Mouse (Mus musculus): ENCODE data around the gene Tmem165.

The Tmem165 gene

GRCm38 (mm10) chr5:76183750-76184261, at the start of gene Tmem165:
Gene Tmem165, plus strand, starts transcription at chr5:76183880.
- peak; percentile 90 for DNase-seq (ENCODE audit: low spot score)

- DNase-seq (ENCODE audit: low spot score): no peak
These were observed 48.0 kb upstream of the Tmem165 start for GRCm38 (mm10) chr5:76135644-76136043.

- no peak for DNase-seq (ENCODE audit: low spot score)
These were observed 47.4 kb upstream of the Tmem165 start for GRCm38 (mm10) chr5:76136271-76136670.

- DNase-seq (ENCODE audit: low spot score): no peak
These were observed 46.1 kb upstream of the Tmem165 start for GRCm38 (mm10) chr5:76137586-76137985.

- no peak for DNase-seq (ENCODE audit: low spot score)
These were observed 45.6 kb upstream of the Tmem165 start for GRCm38 (mm10) chr5:76138071-76138470.

- no peak for DNase-seq (ENCODE audit: low spot score)
These were observed 45.2 kb upstream of the Tmem165 start for GRCm38 (mm10) chr5:76138512-76138911.

GRCm38 (mm10) chr5:76139171-76139671, 44.5 kb upstream of the Tmem165 start:
- no peak for DNase-seq (ENCODE audit: low spot score)

- DNase-seq (ENCODE audit: low spot score): peak; percentile 94
These were observed 43.6 kb upstream of the Tmem165 start, which contains the start of gene Srd5a3 for GRCm38 (mm10) chr5:76139808-76140729. Gene Srd5a3, plus strand, starts transcription at chr5:76140271.

- no peak for DNase-seq (ENCODE audit: low spot score)
These were observed 43.0 kb upstream of the Tmem165 start for GRCm38 (mm10) chr5:76140730-76141066.

- no peak for DNase-seq (ENCODE audit: low spot score)
These were observed 40.3 kb upstream of the Tmem165 start for GRCm38 (mm10) chr5:76143356-76143755.

GRCm38 (mm10) chr5:76146401-76146800, 37.3 kb upstream of the Tmem165 start:
- DNase-seq (ENCODE audit: low spot score): no peak

GRCm38 (mm10) chr5:76149436-76149835, 34.2 kb upstream of the Tmem165 start:
- no peak for DNase-seq (ENCODE audit: low spot score)

GRCm38 (mm10) chr5:76152956-76153355, 30.7 kb upstream of the Tmem165 start:
- no peak for DNase-seq (ENCODE audit: low spot score)

- no peak for DNase-seq (ENCODE audit: low spot score)
These were observed 30.2 kb upstream of the Tmem165 start for GRCm38 (mm10) chr5:76153430-76153829.

- DNase-seq (ENCODE audit: low spot score): no peak
These were observed 29.1 kb upstream of the Tmem165 start for GRCm38 (mm10) chr5:76154434-76155165.

- DNase-seq (ENCODE audit: low spot score): no peak
These were observed 24.1 kb upstream of the Tmem165 start for GRCm38 (mm10) chr5:76159555-76159954.

- DNase-seq (ENCODE audit: low spot score): no peak
These were observed 23.6 kb upstream of the Tmem165 start for GRCm38 (mm10) chr5:76160086-76160485.

GRCm38 (mm10) chr5:76161491-76161890, 22.2 kb upstream of the Tmem165 start:
- DNase-seq (ENCODE audit: low spot score): no peak

- DNase-seq (ENCODE audit: low spot score): no peak
These were observed 20.8 kb upstream of the Tmem165 start for GRCm38 (mm10) chr5:76162926-76163325.

- no peak for DNase-seq (ENCODE audit: low spot score)
These were observed 19.8 kb upstream of the Tmem165 start for GRCm38 (mm10) chr5:76163828-76164390.

GRCm38 (mm10) chr5:76164827-76165226, 18.9 kb upstream of the Tmem165 start:
- no peak for DNase-seq (ENCODE audit: low spot score)

GRCm38 (mm10) chr5:76170522-76170921, 13.2 kb upstream of the Tmem165 start:
- DNase-seq (ENCODE audit: low spot score): no peak
